In genomic region chr2:92768088-92768487, GRCm38 (mm10) we compare ENCODE assay signal across 9 mouse cellular contexts.
A peak's percentile ranks its signal among the peaks of the same experiment; 100 is the strongest.
DNase-seq lines count a peak whose midpoint lies in the region; TF ChIP-seq lines count a peak whose summit lies in the region.
"Had no signal": no experiment of that assay in that cellular context is flagged by ENCODE, and none has a peak within 500 bp of the region (broad histone marks: within the 10 kb centered on the region; RNA-seq: fewer than 3 reads in every experiment).

No protein-coding gene starts in this region.

- H3K27ac ChIP-seq in layer of hippocampus, adult 2 months, result no peak overlapping the region
- H3K27ac ChIP-seq: neural tube, embryonic 12.5 days had no signal

- DNase-seq in layer of hippocampus, adult 2 months (ENCODE audit: low spot score in 2 of 2), result peak; percentile 34 to 46
- no peak for DNase-seq in layer of hippocampus, adult 9-11 months
- DNase-seq in 3134 (ENCODE audit: extremely low read depth, insufficient read length, low spot score) (peak; percentile 63), 3T3-L1 (ENCODE audit: low read depth, low spot score) (peak; percentile 75)
- DNase-seq in cerebellum, postnatal 36 days, result peak; percentile 52 to 58
- no peak for DNase-seq in thymus, postnatal 10 days (ENCODE audit: low spot score in 2 of 2)
- no peak for DNase-seq in neural tube, embryonic 10.5 days (ENCODE audit: extremely low spot score, low spot score)

- H3K4me3 ChIP-seq in layer of hippocampus, adult 2 months, result no peak overlapping the region
- H3K4me3 ChIP-seq: erythroblast, embryonic 14.5 days; neural tube, embryonic 12.5 days had no signal

- no peak for TF ChIP-seq CTCF in layer of hippocampus, adult 2 months (conservative IDR thresholded peaks at IDR 0.05)

Comparison
In these comparisons a context has a peak if more than half of its experiments do, and no peak if none do; other contexts are left out.
1. DNase-seq: peak in layer of hippocampus, adult 2 months (2 of 2), 3134 (single experiment), 3T3-L1 (single experiment) and cerebellum, postnatal 36 days (2 of 2); none in layer of hippocampus, adult 9-11 months (single experiment), thymus, postnatal 10 days (0 of 2) and neural tube, embryonic 10.5 days (single experiment).